Mouse (Mus musculus) embryonic facial prominence, embryonic 11.5 days (tissue): ENCODE data around the gene Dbi. TPM values are rescaled to one million over a fixed set of nuclear protein-coding genes. Genes with fewer than 3 reads are reported as not detected.

Experiments used
- ATAC-seq: fragments of 200-750 bp; cut with Nextera tagmentation; replicated peaks from 2 replicates; pipeline ENCODE4 v1.8.0; 2017; ENCODE audit warnings: low read depth; ENCODE audit not compliant: insufficient number of reproducible peaks, low FRiP score, low TSS enrichment
- DNase-seq: peaks from one replicate; pipeline ENCODE4 v3.0.0-alpha.2; 2015; ENCODE audit warnings: low spot score
- H3K27ac ChIP-seq: fragments of 300-500 bp; sonication (generic); replicated peaks from 2 replicates; pipeline ENCODE4 v1.5.1; 2014; ENCODE audit warnings: mild to moderate bottlenecking, low read depth, low read length, control low read depth
- H3K27me3 ChIP-seq: fragments of 300-500 bp; sonication (generic); 2 replicates; pipeline ENCODE4 v1.6.1; 2014; ENCODE audit warnings: mild to moderate bottlenecking, low read length, moderate library complexity, mixed read lengths; ENCODE audit not compliant: control insufficient read depth, insufficient read depth
- H3K36me3 ChIP-seq: fragments of 300-500 bp; sonication (generic); replicated peaks from 2 replicates; pipeline ENCODE4 v1.6.1; 2014; ENCODE audit warnings: low read depth, mild to moderate bottlenecking, low read length, moderate library complexity, mixed read lengths; ENCODE audit not compliant: control insufficient read depth, insufficient read depth
- H3K4me1 ChIP-seq: fragments of 300-500 bp; sonication (generic); 2 replicates; pipeline ENCODE4 v1.6.1; 2014; ENCODE audit warnings: low read length, mixed read lengths; ENCODE audit not compliant: control insufficient read depth, insufficient read depth
- H3K4me2 ChIP-seq: fragments of 300-500 bp; sonication (generic); 2 replicates; pipeline ENCODE4 v1.6.1; 2014; ENCODE audit warnings: low read depth, mild to moderate bottlenecking, control low read depth, low read length, moderate library complexity
- H3K4me3 ChIP-seq: fragments of 300-500 bp; sonication (generic); 2 replicates; pipeline ENCODE4 v1.5.1; 2014; ENCODE audit warnings: low read depth, low read length, control low read depth
- H3K9ac ChIP-seq: fragments of 300-500 bp; sonication (generic); replicated peaks from 2 replicates; pipeline ENCODE4 v1.6.1; 2014; ENCODE audit warnings: mild to moderate bottlenecking, control low read depth, low read length
- H3K9me3 ChIP-seq: fragments of 300-500 bp; sonication (generic); replicated peaks from 2 replicates; pipeline ENCODE4 v1.6.1; 2016; ENCODE audit warnings: mild to moderate bottlenecking, low read length, inconsistent platforms, mixed read lengths; ENCODE audit not compliant: control insufficient read depth
- WGBS: fragments of 180-500 bp; shearing (Covaris S2); extraction: QIAGEN DNeasy Blood & Tissue Kit; methylation state at CpG from one replicate; pipeline ENCODE4 v1.1.7; 2014; 5-methylcytosine and 5-hydroxymethylcytosine counted together
- polyA plus RNA-seq: library from polyadenylated mRNA; unstranded; fragments of >200 nt; fragmentation: Nextera tagmentation; extraction: Ambion mirVana; gene quantifications from 2 replicates; pipeline ENCODE4 v1.2.1, GENCODE M21; 2014

Gene Dbi
- polyA plus RNA-seq, 1 experiment from 2014 or later: 674 TPM

DNA sequence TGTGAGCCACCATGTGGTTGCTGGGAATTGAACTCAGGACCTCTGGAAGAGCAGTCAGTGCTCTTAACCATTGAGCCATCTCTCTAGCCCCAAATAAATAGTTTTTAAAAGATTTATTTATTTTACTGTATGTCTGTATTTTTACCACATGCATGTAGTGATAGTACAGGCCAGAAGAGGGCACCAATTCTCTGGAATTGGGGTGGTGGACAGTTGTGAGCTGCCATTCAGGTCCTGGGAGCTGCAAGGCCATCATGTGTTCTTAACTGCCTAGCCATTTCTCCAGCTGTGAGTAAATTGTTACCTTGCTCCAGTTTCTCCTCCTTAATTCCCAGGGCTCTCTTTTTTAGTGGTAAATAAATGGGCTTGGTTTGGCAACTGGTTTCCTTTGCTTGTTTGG is 33.4 kb upstream of the Dbi start:
- ATAC-seq: no peak
- Histone ChIP-seq H3K27me3 (no peaks in the 10 kb centered on the region), H3K36me3 (no peaks in the 10 kb centered on the region), H3K9me3 (no peaks in the 10 kb centered on the region), H3K9ac (no peak overlapping the region), H3K4me2 (no peak overlapping the region), H3K27ac (no peak overlapping the region), H3K4me1 (no peaks in the 10 kb centered on the region), H3K4me3 (no peak overlapping the region)
- peak; percentile 60 for DNase-seq

DNA sequence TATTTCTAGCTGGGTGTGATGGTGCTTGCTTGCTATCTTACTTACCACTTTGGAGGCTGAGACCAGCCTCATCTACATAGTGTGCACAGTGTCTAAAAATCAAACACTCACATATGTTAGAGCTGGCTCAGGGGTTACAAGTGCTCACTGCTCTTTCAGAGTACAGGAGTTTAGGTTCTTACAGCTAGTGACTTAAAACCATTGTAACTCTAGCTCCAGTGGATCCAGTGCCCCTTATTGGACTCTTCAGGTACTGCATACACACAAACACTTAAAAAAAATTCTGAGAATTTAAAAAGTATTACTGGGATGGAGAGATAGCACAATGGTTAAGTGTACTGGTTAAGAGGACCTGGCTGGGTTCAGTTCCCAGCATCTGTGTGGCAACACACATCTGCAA is 26.1 kb upstream of the Dbi start:
- DNase-seq: peak; percentile 22
- Histone ChIP-seq H3K4me2 (no peak overlapping the region), H3K4me1 (no peaks in the 10 kb centered on the region), H3K27me3 (no peaks in the 10 kb centered on the region), H3K9me3 (no peaks in the 10 kb centered on the region), H3K36me3 (no peaks in the 10 kb centered on the region), H3K9ac (no peak overlapping the region), H3K27ac (no peak overlapping the region), H3K4me3 (no peak overlapping the region)
- no peak for ATAC-seq

DNA sequence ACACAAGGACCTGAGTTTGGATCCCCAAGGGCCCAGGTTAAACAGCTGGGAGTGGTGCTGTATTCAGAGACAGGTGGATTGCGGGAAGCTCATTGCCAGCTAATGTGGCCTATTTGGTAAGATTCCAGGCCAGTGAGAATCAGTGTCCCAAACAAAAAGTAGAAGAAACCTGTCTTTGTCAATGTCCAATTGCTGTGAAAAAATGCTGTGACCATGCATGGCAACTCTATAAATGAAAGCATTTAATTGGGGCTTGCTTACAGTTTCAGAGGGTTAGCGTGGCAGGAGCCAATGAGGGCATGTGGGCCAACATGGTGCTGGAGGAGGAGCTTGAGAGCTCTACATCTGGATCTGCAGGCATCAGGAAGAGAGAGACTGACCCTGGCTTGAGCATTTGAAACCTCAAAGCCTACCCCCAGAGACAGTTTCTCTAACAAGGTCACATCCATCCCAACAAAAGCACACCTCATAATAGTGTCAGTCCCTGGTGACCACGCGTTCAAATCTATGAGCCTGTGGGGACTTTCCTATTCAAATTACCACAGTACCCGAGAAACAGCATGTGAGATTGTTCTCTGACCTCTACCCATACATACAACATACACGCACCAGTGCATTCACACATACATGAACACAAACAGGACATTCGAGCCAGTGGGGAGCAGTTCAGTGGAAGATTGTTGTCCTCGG is 24.8 kb upstream of the Dbi start:
- ATAC-seq (no peak), DNase-seq (no peak)
- Histone ChIP-seq H3K9ac (no peak overlapping the region), H3K27me3 (no peaks in the 10 kb centered on the region), H3K4me3 (no peak overlapping the region), H3K36me3 (no peaks in the 10 kb centered on the region), H3K4me2 (no peak overlapping the region), H3K9me3 (no peaks in the 10 kb centered on the region), H3K27ac (no peak overlapping the region), H3K4me1 (no peaks in the 10 kb centered on the region)
- 86% methylated on average over 8 of the region's 8 CpGs for WGBS

DNA sequence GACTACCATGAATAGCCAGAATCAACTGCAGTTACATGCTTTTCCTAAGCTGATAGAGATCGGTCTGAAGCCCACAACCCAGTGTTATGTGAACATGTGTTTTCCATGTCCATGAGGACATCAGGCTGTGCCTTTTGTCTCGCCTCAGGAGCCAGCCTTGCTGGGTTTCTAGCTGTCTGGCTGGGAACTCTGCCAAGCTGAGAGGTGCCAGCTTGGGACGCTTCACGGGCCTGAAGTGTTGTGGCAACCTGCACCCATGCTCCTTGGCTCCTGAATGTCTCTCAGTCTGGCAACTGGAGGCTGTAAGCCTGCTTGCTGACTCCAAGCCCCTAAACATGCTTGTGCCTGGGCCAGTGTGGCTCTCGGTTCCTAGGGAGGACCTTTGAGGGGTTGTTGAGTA is 21.7 kb upstream of the Dbi start:
- Histone ChIP-seq H3K4me2 (no peak overlapping the region), H3K36me3 (no peaks in the 10 kb centered on the region), H3K4me3 (no peak overlapping the region), H3K4me1 (no peaks in the 10 kb centered on the region), H3K9me3 (no peaks in the 10 kb centered on the region), H3K27me3 (no peaks in the 10 kb centered on the region), H3K27ac (no peak overlapping the region), H3K9ac (no peak overlapping the region)
- WGBS: 80% methylated on average over 5 of the region's 5 CpGs
- DNase-seq (no peak), ATAC-seq (no peak)

DNA sequence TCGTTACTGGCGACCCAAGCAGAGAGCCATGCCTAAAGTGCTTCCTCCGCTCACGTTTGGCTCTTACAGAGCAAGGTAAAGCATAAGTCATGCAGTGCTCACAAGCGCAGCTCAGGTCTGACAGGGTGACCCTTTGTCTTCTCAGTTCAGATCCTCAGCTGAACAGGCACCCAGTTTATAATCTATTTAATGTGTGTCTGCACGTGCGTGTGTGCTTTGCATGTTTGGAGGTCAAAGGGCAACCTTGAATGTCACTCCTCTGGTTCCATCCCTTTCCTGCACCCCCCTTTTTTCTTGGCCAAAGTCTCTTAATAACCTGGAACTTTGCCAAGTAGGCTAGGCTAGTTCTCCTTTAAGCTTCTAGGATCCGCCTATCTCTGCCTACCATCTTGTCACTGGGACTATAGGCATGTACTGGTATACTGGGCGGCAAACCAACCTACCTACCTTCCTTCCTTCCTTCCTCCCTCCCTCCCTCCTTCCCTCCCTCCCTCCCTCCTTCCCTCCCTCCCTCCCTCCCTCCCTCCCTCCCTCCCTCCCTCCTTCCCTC is 19.3 kb upstream of the Dbi start:
- Histone ChIP-seq H3K4me3 (no peak overlapping the region), H3K27me3 (no peaks in the 10 kb centered on the region), H3K36me3 (no peaks in the 10 kb centered on the region), H3K4me1 (no peaks in the 10 kb centered on the region), H3K27ac (no peak overlapping the region), H3K9ac (no peak overlapping the region), H3K9me3 (no peaks in the 10 kb centered on the region), H3K4me2 (no peak overlapping the region)
- ATAC-seq (no peak), DNase-seq (no peak)
- 90% methylated on average over 9 of the region's 9 CpGs for WGBS

DNA sequence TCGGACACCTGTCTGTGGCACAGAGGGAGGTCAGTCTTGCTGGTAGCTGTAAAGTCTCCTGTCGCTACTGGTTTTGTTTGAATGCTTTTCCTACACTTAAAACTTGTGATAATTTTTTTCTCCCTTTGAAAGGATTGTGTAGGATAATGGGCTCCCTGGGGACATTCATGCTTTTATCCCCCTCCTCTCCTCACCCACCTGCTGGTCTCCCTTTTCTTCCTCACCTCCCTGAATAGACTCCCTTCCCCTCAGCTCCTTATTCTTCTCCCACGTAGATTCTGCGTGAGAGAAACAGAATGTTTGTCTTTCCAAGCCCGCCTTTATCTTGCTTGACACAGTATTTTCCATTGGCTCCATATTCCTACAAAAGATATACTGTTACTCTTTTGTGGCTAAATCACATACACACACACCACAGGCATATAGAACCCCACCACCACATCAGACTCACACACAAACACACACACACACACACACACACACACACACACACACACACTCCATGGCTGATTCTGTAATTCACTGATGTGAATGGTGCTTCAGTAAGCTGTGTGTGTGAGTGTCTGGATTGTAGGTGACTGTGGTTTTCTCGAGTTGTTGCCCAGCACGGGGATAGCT is 18.2 kb upstream of the Dbi start:
- H3K9ac ChIP-seq: no peak overlapping the region
- H3K27me3 ChIP-seq: no peaks in the 10 kb centered on the region
- H3K4me1 ChIP-seq: no peaks in the 10 kb centered on the region
- ATAC-seq: no peak
- no peak overlapping the region for H3K4me2 ChIP-seq
- no peak for DNase-seq
- H3K36me3 ChIP-seq: no peaks in the 10 kb centered on the region
- no peak overlapping the region for H3K27ac ChIP-seq
- no peaks in the 10 kb centered on the region for H3K9me3 ChIP-seq
- H3K4me3 ChIP-seq: no peak overlapping the region
- 36% methylated on average over 7 of the region's 7 CpGs for WGBS

DNA sequence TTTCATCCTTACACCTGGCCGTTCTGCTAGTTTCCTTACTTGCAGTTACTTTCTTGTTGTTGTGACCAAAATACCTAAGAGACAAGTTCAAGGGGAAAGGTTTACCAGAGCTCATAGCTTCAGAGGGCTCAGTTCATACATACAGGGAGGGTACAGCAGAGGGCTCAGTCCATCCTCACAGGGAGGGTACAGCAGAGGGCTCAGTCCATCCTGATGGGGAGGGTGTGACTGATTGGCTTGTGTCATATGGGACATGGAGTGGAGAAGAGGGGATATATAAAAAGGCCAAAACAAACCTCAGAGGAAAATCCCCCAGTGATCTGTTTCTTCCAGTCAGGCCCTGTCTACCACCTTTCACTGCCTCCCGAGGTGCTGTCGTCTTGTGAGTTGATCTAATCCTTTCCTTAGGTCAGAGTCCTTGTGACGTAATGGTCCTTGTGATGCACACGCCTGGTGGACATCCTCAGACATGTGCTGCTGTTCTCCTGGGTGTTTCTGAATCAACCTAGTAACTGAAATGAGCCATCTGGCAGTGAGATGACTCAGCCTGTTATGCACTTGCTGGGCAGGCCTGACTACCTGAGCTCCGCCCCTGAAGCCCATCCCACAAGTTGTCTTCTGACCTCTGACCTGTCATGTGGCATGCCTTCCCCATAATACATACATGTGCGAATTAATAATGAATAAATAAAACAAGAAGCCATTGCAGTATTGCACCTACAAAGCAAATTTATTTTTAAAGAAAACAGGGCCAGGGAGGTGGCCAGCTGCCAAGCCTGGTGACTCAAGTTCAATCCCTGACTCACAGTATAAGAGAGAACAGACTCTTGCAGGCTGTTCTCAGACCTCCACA is 15.3 kb upstream of the Dbi start:
- Histone ChIP-seq H3K9me3 (no peaks in the 10 kb centered on the region), H3K4me1 (no peaks in the 10 kb centered on the region), H3K27me3 (no peaks in the 10 kb centered on the region), H3K27ac (no peak overlapping the region), H3K9ac (no peak overlapping the region), H3K4me2 (no peak overlapping the region), H3K36me3 (no peaks in the 10 kb centered on the region), H3K4me3 (no peak overlapping the region)
- ATAC-seq: no peak
- DNase-seq: no peak
- WGBS: 84% methylated on average over 7 of the region's 7 CpGs

DNA sequence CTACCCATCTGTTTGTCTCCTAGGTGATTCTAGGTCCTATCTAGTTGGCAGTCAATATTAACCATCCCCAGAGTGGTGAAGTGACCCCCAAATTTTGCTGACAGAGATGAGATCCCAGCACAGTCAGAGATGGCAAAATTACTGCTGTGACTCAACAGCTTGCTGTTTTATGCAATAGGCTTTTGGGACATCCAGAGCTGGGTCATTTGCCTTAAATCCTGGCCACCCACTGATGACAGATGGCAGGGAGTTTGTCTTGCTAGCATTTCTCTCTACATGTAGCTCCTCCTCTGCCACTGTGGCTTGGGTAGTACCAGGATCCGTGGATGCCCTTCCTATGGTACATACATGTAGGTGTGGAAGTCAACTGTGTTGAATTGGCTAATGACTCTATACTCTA is 11.5 kb upstream of the Dbi start:
- WGBS: 75% methylated on average over 1 of the region's 1 CpGs
- DNase-seq (no peak), ATAC-seq (no peak)
- Histone ChIP-seq H3K9me3 (no peaks in the 10 kb centered on the region), H3K4me1 (no peaks in the 10 kb centered on the region), H3K4me3 (no peak overlapping the region), H3K27me3 (no peaks in the 10 kb centered on the region), H3K36me3 (no peaks in the 10 kb centered on the region), H3K9ac (no peak overlapping the region), H3K27ac (no peak overlapping the region), H3K4me2 (no peak overlapping the region)
